Mouse (Mus musculus): ENCODE results near the gene Mindy3. TPM values are rescaled to one million over a fixed set of nuclear protein-coding genes. Genes with fewer than 3 reads are reported as not detected.

The Mindy3 gene
- polyA plus RNA-seq, 1 experiment from 2014 or later, result 37.4 TPM

DNA sequence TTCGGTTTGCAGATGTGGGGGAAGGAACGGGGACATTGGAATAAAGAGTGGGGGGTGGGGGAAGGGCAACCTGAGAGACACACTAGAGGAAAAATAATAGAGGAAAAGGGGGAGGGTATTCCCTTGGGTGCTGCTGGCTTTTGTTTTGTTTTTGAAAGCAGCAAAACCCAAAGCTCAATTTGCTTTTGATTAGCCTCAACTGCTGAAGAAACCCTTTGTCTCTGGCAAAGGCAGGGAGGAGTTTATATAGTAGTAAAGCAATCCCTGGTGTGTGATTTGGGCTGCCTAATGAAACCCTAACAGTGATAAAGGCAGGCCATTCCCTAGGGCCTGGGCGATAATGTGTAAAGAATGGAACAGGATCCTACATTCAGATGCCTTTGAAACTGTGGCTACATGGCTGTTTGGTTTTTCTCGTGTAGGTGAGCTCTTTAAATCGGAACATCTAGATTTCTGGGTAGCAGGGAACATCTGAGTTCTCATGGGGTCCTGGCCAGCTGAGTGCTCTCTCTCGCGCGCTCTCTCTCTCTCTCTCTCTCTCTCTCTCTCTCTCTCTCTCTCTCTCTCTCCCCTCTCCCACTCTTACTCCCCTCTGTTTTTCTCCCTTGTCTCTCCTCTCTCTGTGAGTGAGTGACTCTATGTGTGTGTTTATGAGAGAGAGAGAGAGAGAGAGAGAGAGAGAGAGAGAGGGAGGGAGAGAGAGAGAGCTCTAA, 90.8 kb downstream of the Mindy3 start:
- peak; percentile 56 for DNase-seq (ENCODE audit: low spot score)
- H3K4me1 ChIP-seq (ENCODE audit: control insufficient read depth, insufficient read depth, low read length), result no peaks in the 10 kb centered on the region
- 0 out of 2 replicates have a peak, but pooled peaks have one; percentile 45 for ATAC-seq (replicated peaks; ENCODE audit: insufficient number of reproducible peaks, low FRiP score, low TSS enrichment, low read depth)
- H3K9me3 ChIP-seq (replicated peaks; ENCODE audit: control insufficient read depth, low read length), result no peaks in the 10 kb centered on the region
- H3K4me3 ChIP-seq (ENCODE audit: low read depth, low read length), result no peak overlapping the region
- 19% methylated on average over 8 of the region's 8 CpGs for WGBS
- H3K27me3 ChIP-seq (ENCODE audit: control insufficient read depth, insufficient read depth, low read length), result no peaks in the 10 kb centered on the region
- H3K4me2 ChIP-seq (ENCODE audit: low read depth, low read length), result peak overlapping the region; percentile 34; the same call in 1 of the 2 replicates
- no peaks in the 10 kb centered on the region for H3K36me3 ChIP-seq (replicated peaks; ENCODE audit: control insufficient read depth, insufficient read depth, low read depth, low read length)
- no peak overlapping the region for H3K9ac ChIP-seq (replicated peaks; ENCODE audit: low read length)
- H3K27ac ChIP-seq (replicated peaks; ENCODE audit: low read depth, low read length), result no peak overlapping the region

DNA sequence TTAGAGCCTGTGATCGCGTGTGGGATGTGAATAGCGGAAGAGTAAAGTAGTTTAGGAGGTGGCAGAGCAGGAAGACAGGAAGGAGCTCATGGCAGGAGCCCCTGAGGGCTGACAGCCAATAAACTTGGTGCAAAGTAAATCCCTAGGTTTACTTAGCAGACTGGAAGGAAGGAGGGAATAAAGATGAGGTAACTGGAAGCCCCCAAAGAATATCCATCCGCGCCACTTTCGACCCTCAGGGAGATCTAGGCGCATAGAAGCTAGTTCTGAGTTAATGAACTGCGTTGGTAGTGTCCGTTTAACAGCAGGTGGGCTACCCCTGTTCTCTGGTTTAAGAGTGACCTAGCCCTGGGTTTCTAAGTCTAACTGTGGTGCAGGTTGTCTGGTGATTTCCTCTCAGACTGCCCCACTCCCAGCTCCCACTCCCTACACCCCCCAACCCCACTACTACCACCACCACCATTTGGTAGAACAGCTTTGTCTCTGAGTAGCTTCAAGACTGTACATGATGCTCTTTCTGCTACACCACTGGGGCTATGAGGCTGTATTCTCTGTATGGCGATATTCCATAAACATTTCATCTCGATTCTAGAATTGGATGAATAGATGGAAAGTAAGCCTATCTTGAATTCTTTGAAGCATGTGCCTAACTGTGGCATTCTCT, 91.4 kb downstream of the Mindy3 start:
- WGBS, result 29% methylated on average over 11 of the region's 11 CpGs
- H3K36me3 ChIP-seq (replicated peaks; ENCODE audit: control insufficient read depth, insufficient read depth, low read depth, low read length), result no peaks in the 10 kb centered on the region
- peak overlapping the region; percentile 15; the same call in 1 of the 2 replicates for H3K4me3 ChIP-seq (ENCODE audit: low read depth, low read length)
- peak overlapping the region; percentile 34 for H3K4me2 ChIP-seq (ENCODE audit: low read depth, low read length)
- DNase-seq (ENCODE audit: low spot score) (peak; percentile 35), ATAC-seq (replicated peaks; ENCODE audit: insufficient number of reproducible peaks, low FRiP score, low TSS enrichment, low read depth) (peak; percentile 37; the same call in 1 of the 2 replicates)
- H3K27ac ChIP-seq (replicated peaks; ENCODE audit: low read depth, low read length), result no peak overlapping the region; the same call in 1 of the 2 replicates
- no peaks in the 10 kb centered on the region for H3K9me3 ChIP-seq (replicated peaks; ENCODE audit: control insufficient read depth, low read length)
- H3K27me3 ChIP-seq (ENCODE audit: control insufficient read depth, insufficient read depth, low read length), result no peaks in the 10 kb centered on the region
- 0 out of 2 replicates have a peak overlapping the region, but pooled peaks have one; percentile 22 for H3K9ac ChIP-seq (replicated peaks; ENCODE audit: low read length)
- no peaks in the 10 kb centered on the region for H3K4me1 ChIP-seq (ENCODE audit: control insufficient read depth, insufficient read depth, low read length)

DNA sequence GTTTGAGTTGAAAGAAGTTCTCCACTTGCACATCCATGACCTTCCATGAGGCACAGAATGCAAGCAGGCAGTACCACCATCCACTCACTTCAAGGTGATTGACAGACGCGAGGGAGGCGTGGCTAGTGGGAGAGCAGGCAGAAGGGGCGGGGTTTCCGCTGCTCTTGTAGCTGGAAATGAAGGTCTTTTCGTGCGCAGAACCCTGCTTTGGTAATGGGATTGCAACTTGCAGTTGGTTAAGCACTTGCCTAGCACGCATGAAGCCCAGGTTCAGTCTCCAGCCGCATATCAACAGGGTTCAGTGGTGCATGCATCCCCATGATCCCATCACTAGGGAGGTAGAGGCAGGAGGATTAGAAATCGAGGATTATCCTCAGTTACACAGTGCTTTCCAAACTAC, 92.1 kb downstream of the Mindy3 start:
- Histone ChIP-seq H3K27ac (replicated peaks; ENCODE audit: low read depth, low read length) (no peak overlapping the region; the same call in 1 of the 2 replicates), H3K27me3 (ENCODE audit: control insufficient read depth, insufficient read depth, low read length) (no peaks in the 10 kb centered on the region), H3K4me3 (ENCODE audit: low read depth, low read length) (peak overlapping the region; percentile 15; the same call in 1 of the 2 replicates), H3K9ac (replicated peaks; ENCODE audit: low read length) (no peak overlapping the region), H3K4me2 (ENCODE audit: low read depth, low read length) (peak overlapping the region; percentile 34), H3K4me1 (ENCODE audit: control insufficient read depth, insufficient read depth, low read length) (no peaks in the 10 kb centered on the region), H3K36me3 (replicated peaks; ENCODE audit: control insufficient read depth, insufficient read depth, low read depth, low read length) (no peaks in the 10 kb centered on the region), H3K9me3 (replicated peaks; ENCODE audit: control insufficient read depth, low read length) (no peaks in the 10 kb centered on the region)
- WGBS, result 11% methylated on average over 10 of the region's 10 CpGs
- peak; percentile 71 for ATAC-seq (replicated peaks; ENCODE audit: insufficient number of reproducible peaks, low FRiP score, low TSS enrichment, low read depth)
- peak; percentile 85 for DNase-seq (ENCODE audit: low spot score)

DNA sequence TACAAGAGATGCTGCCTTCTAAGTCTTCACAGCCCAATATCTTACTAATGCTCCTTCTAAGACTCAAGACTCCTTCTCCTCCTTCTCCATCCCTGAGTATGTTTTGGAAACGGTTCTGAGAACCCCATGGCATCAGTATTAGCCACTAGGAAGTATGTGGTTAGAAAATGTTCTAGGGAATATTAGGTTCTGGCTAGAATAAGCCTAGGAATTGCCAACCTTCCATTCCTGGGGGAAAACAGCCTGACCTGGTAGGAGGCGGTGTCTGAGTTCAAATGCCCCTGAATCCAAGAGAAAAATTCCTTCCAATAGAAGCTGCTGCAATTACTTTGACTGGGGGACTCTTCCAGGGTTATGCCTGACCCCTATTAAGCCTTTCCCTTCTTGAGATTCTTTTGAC, 93.4 kb downstream of the Mindy3 start:
- Histone ChIP-seq H3K9ac (replicated peaks; ENCODE audit: low read length) (no peak overlapping the region), H3K36me3 (replicated peaks; ENCODE audit: control insufficient read depth, insufficient read depth, low read depth, low read length) (no peaks in the 10 kb centered on the region), H3K4me1 (ENCODE audit: control insufficient read depth, insufficient read depth, low read length) (no peaks in the 10 kb centered on the region), H3K4me3 (ENCODE audit: low read depth, low read length) (no peak overlapping the region), H3K27ac (replicated peaks; ENCODE audit: low read depth, low read length) (no peak overlapping the region), H3K27me3 (ENCODE audit: control insufficient read depth, insufficient read depth, low read length) (no peaks in the 10 kb centered on the region), H3K9me3 (replicated peaks; ENCODE audit: control insufficient read depth, low read length) (no peaks in the 10 kb centered on the region), H3K4me2 (ENCODE audit: low read depth, low read length) (no peak overlapping the region)
- no peak for DNase-seq (ENCODE audit: low spot score)
- ATAC-seq (replicated peaks; ENCODE audit: insufficient number of reproducible peaks, low FRiP score, low TSS enrichment, low read depth), result no peak
- 82% methylated on average over 2 of the region's 2 CpGs for WGBS

DNA sequence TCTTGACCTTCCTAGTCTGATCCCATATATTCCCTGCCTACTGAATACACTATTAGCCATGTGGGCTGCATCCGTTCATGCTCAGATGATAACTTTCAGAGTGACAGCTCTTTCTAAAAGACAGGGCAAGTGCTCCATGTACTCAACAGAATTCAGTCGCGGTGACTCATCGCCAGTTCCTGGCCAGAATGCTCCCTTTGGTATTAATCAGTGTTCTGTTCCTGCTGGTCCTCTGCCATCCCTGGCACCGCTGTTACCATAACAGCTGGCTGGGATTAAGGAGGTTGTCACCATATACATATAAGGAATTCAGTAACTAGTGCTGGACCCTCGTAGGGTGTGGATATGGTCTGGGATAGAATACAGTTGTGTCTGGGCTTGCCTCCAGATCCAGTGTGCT, 93.9 kb downstream of the Mindy3 start:
- H3K27ac ChIP-seq (replicated peaks; ENCODE audit: low read depth, low read length), result no peak overlapping the region
- no peaks in the 10 kb centered on the region for H3K27me3 ChIP-seq (ENCODE audit: control insufficient read depth, insufficient read depth, low read length)
- no peak overlapping the region for H3K4me3 ChIP-seq (ENCODE audit: low read depth, low read length)
- no peaks in the 10 kb centered on the region for H3K36me3 ChIP-seq (replicated peaks; ENCODE audit: control insufficient read depth, insufficient read depth, low read depth, low read length)
- no peaks in the 10 kb centered on the region for H3K4me1 ChIP-seq (ENCODE audit: control insufficient read depth, insufficient read depth, low read length)
- H3K9ac ChIP-seq (replicated peaks; ENCODE audit: low read length), result no peak overlapping the region
- WGBS, result 89% methylated on average over 6 of the region's 6 CpGs
- DNase-seq (ENCODE audit: low spot score) (no peak), ATAC-seq (replicated peaks; ENCODE audit: insufficient number of reproducible peaks, low FRiP score, low TSS enrichment, low read depth) (no peak)
- H3K9me3 ChIP-seq (replicated peaks; ENCODE audit: control insufficient read depth, low read length), result no peaks in the 10 kb centered on the region
- no peak overlapping the region for H3K4me2 ChIP-seq (ENCODE audit: low read depth, low read length)

DNA sequence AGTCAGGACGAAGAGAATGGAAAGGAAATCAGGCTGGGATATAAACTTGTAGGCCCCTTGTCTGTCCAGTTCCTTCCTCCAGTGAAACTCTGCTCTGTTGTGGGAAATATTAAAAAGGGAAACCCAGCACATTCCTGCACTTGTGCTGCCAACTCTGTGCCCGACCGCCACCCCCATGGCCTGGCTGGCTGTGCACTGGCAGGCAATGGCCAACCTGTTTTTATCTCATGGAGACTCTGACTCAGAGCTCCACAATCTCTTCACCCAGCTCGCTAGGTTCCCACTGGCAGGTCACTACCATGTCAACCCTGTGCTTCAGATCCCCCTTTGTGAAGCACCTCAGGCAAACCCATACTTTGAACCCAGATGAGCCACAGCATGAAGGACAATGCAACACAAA, 98.4 kb downstream of the Mindy3 start:
- Histone ChIP-seq H3K27ac (replicated peaks; ENCODE audit: low read depth, low read length) (no peak overlapping the region), H3K9me3 (replicated peaks; ENCODE audit: control insufficient read depth, low read length) (no peaks in the 10 kb centered on the region), H3K9ac (replicated peaks; ENCODE audit: low read length) (no peak overlapping the region), H3K4me1 (ENCODE audit: control insufficient read depth, insufficient read depth, low read length) (no peaks in the 10 kb centered on the region), H3K36me3 (replicated peaks; ENCODE audit: control insufficient read depth, insufficient read depth, low read depth, low read length) (no peaks in the 10 kb centered on the region), H3K27me3 (ENCODE audit: control insufficient read depth, insufficient read depth, low read length) (no peaks in the 10 kb centered on the region), H3K4me3 (ENCODE audit: low read depth, low read length) (no peak overlapping the region), H3K4me2 (ENCODE audit: low read depth, low read length) (no peak overlapping the region)
- DNase-seq (ENCODE audit: low spot score) (no peak), ATAC-seq (replicated peaks; ENCODE audit: insufficient number of reproducible peaks, low FRiP score, low TSS enrichment, low read depth) (no peak)
- 81% methylated on average over 4 of the region's 4 CpGs for WGBS

DNA sequence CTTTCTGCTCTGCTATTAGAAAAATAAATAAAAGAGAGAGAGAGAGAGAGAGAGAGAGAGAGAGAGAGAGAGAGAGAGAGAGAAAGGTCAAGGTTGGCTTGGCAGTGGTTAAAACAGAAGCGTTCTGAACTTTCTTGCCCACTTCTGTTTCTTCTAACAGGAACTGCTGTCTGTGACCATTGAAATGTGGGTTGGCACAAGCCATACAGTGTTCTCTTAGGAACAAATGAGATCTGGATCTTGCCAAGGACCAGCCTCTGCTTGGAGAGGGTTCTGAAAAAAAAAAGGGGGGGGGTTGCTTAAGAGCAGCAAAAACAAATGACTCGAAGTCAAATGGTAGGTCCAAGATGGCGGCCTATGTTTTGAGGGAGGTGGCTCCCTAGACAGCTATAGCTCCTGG, 100.6 kb downstream of the Mindy3 start:
- Histone ChIP-seq H3K27ac (replicated peaks; ENCODE audit: low read depth, low read length) (no peak overlapping the region), H3K9me3 (replicated peaks; ENCODE audit: control insufficient read depth, low read length) (no peaks in the 10 kb centered on the region), H3K36me3 (replicated peaks; ENCODE audit: control insufficient read depth, insufficient read depth, low read depth, low read length) (no peaks in the 10 kb centered on the region), H3K4me3 (ENCODE audit: low read depth, low read length) (no peak overlapping the region), H3K9ac (replicated peaks; ENCODE audit: low read length) (no peak overlapping the region), H3K27me3 (ENCODE audit: control insufficient read depth, insufficient read depth, low read length) (no peaks in the 10 kb centered on the region), H3K4me1 (ENCODE audit: control insufficient read depth, insufficient read depth, low read length) (no peaks in the 10 kb centered on the region), H3K4me2 (ENCODE audit: low read depth, low read length) (no peak overlapping the region)
- DNase-seq (ENCODE audit: low spot score) (no peak), ATAC-seq (replicated peaks; ENCODE audit: insufficient number of reproducible peaks, low FRiP score, low TSS enrichment, low read depth) (no peak)
- WGBS, result 89% methylated on average over 3 of the region's 3 CpGs

DNA sequence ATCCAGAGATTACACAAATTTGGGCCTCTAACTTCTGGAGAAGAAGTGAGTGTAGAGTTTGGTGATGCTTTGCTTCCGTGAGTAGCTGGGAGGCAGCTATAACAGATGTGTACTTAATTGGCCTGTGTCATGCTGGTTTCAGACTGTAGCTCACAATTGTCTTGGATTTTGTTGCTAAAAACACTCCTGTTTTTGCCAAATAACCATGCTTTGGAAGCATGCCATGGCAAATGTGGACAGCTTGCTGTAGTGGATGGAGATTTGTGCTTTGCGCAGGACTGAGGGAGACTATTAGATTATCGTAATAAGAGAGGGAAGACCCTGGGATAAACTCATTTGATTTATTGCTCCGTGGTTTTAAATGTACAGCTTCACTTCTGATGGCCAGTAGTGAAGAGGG, 101.2 kb downstream of the Mindy3 start:
- WGBS, result 88% methylated on average over 4 of the region's 4 CpGs
- ATAC-seq (replicated peaks; ENCODE audit: insufficient number of reproducible peaks, low FRiP score, low TSS enrichment, low read depth) (no peak), DNase-seq (ENCODE audit: low spot score) (no peak)
- H3K4me3 ChIP-seq (ENCODE audit: low read depth, low read length), result no peak overlapping the region
- H3K27me3 ChIP-seq (ENCODE audit: control insufficient read depth, insufficient read depth, low read length), result no peaks in the 10 kb centered on the region
- no peaks in the 10 kb centered on the region for H3K4me1 ChIP-seq (ENCODE audit: control insufficient read depth, insufficient read depth, low read length)
- H3K4me2 ChIP-seq (ENCODE audit: low read depth, low read length), result no peak overlapping the region
- no peak overlapping the region for H3K9ac ChIP-seq (replicated peaks; ENCODE audit: low read length)
- no peaks in the 10 kb centered on the region for H3K36me3 ChIP-seq (replicated peaks; ENCODE audit: control insufficient read depth, insufficient read depth, low read depth, low read length)
- H3K27ac ChIP-seq (replicated peaks; ENCODE audit: low read depth, low read length), result no peak overlapping the region
- no peaks in the 10 kb centered on the region for H3K9me3 ChIP-seq (replicated peaks; ENCODE audit: control insufficient read depth, low read length)
